ENCODE assay signal across 11 mouse cellular contexts in genomic region chr9:35122551-35123266, GRCm38 (mm10). TPM values are rescaled to one million over a fixed set of nuclear protein-coding genes. Genes with fewer than 3 reads are reported as not detected.
DNase-seq lines count a peak whose midpoint lies in the region; ATAC-seq and TF ChIP-seq lines count a peak whose summit lies in the region.
"Had no signal": no experiment of that assay in that cellular context is flagged by ENCODE, and none has a peak within 500 bp of the region (broad histone marks: within the 10 kb centered on the region; RNA-seq: fewer than 3 reads in every experiment).

No protein-coding gene starts in this region.

- peak overlapping the region; percentile 60 for H3K27ac ChIP-seq in heart, embryonic 15.5 days
- H3K27ac ChIP-seq in liver, postnatal 0 days (ENCODE audit: low read depth): peak overlapping the region; percentile 92
- no peak overlapping the region for H3K27ac ChIP-seq in midbrain, embryonic 15.5 days
- H3K27ac ChIP-seq: forebrain, embryonic 10.5 days had no signal

- TF ChIP-seq CTCF in liver, postnatal 0 days (IDR thresholded peaks at IDR 0.05; ENCODE audit: low read depth): no peak

- H3K9ac ChIP-seq in heart, embryonic 15.5 days: no peak overlapping the region
- H3K9ac ChIP-seq in liver, postnatal 0 days (replicated peaks): peak overlapping the region; percentile 42
- H3K9ac ChIP-seq in midbrain, embryonic 15.5 days: no peak overlapping the region

- peak; percentile 98 for TF ChIP-seq EP300 in liver, postnatal 0 days (IDR thresholded peaks at IDR 0.05; ENCODE audit: low read depth)

- H3K27me3 ChIP-seq in heart, embryonic 15.5 days: no peaks in the 10 kb centered on the region
- H3K27me3 ChIP-seq in liver, postnatal 0 days (ENCODE audit: insufficient read depth, low read length): no peaks in the 10 kb centered on the region
- H3K27me3 ChIP-seq in midbrain, embryonic 15.5 days (replicated peaks): no peaks in the 10 kb centered on the region

- H3K4me2 ChIP-seq in heart, embryonic 15.5 days: no peak overlapping the region
- peak overlapping the region; percentile 52 for H3K4me2 ChIP-seq in liver, postnatal 0 days (ENCODE audit: low read depth, low read length)
- no peak overlapping the region for H3K4me2 ChIP-seq in midbrain, embryonic 15.5 days

- H3K9me3 ChIP-seq in heart, embryonic 15.5 days (replicated peaks): no peaks in the 10 kb centered on the region
- H3K9me3 ChIP-seq in liver, postnatal 0 days (ENCODE audit: low read length): no peaks in the 10 kb centered on the region
- H3K9me3 ChIP-seq in midbrain, embryonic 15.5 days: no peaks in the 10 kb centered on the region
- H3K9me3 ChIP-seq: forebrain, embryonic 10.5 days had no signal

- H3K4me1 ChIP-seq in heart, embryonic 15.5 days (replicated peaks): peaks cover 22% of the 10 kb centered on the region
- H3K4me1 ChIP-seq in liver, postnatal 0 days (ENCODE audit: insufficient read depth): peaks cover 86% of the 10 kb centered on the region
- peaks cover 4% of the 10 kb centered on the region for H3K4me1 ChIP-seq in midbrain, embryonic 15.5 days

- DNase-seq in heart, adult 9 months (ENCODE audit: low spot score in 2 of 2): no peak
- peak; percentile 65 for DNase-seq in liver, postnatal 0 days
- no peak for DNase-seq in ovary, postnatal 36 days (ENCODE audit: low spot score)
- DNase-seq in cerebellum, postnatal 14 days: no peak
- DNase-seq: right cerebral cortex, postnatal 4 days had no signal

- H3K36me3 ChIP-seq in heart, embryonic 15.5 days: peaks cover 14% of the 10 kb centered on the region; the same call in 1 of the 2 replicates
- peaks cover 29% of the 10 kb centered on the region for H3K36me3 ChIP-seq in liver, postnatal 0 days (replicated peaks; ENCODE audit: insufficient read depth, low read length)
- H3K36me3 ChIP-seq in midbrain, embryonic 15.5 days (replicated peaks): peaks cover 6% of the 10 kb centered on the region; the same call in 1 of the 2 replicates

- H3K4me3 ChIP-seq in heart, embryonic 15.5 days: no peak overlapping the region
- no peak overlapping the region for H3K4me3 ChIP-seq in liver, postnatal 0 days (ENCODE audit: low read depth, low read length)
- H3K4me3 ChIP-seq in midbrain, embryonic 15.5 days: no peak overlapping the region
- H3K4me3 ChIP-seq: forebrain, embryonic 10.5 days had no signal

- WGBS in heart, embryonic 15.5 days: 71% methylated on average over 5 of the region's 5 CpGs
- WGBS in liver, postnatal 0 days (ENCODE audit: insufficient replicate concordance): 45% methylated on average over 5 of the region's 5 CpGs
- WGBS in midbrain, embryonic 15.5 days: 88% methylated on average over 5 of the region's 5 CpGs

- no peak for ATAC-seq in heart, embryonic 15.5 days (replicated peaks; ENCODE audit: insufficient number of reproducible peaks, insufficient read depth, low FRiP score, low read depth)
- ATAC-seq in CD4-positive, CD25-positive, alpha-beta regulatory T cell, adult 4 months: peak; percentile 51
- ATAC-seq in erythroblast, adult 5-6 weeks (replicated peaks; ENCODE audit: low FRiP score, poor library complexity, severe bottlenecking): peak; percentile 85
- ATAC-seq in liver, postnatal 0 days: peak; percentile 79
- ATAC-seq in midbrain, embryonic 15.5 days (replicated peaks): no peak
- ATAC-seq: hindbrain, embryonic 16.5 days had no signal

RNA-seq across cellular contexts. Expression of gene St3gal4, which starts 3.6 kb away (rescaled TPM):
- polyA plus RNA-seq in heart, embryonic 15.5 days (2015; fragmentation: Nextera tagmentation; extraction: Ambion mirVana): 22.3 and 23.0 TPM in 2 replicates
- polyA plus RNA-seq in CD4-positive, CD25-positive, alpha-beta regulatory T cell, adult 4 months (2017; shearing (Covaris generic)): 10 to 100 TPM; 16.8 to 22.5 TPM
- total RNA-seq in erythroblast, adult 5-6 weeks (2015; ENCODE audit: low replicate concordance): 8.6 and 18.6 TPM in 2 replicates
- 10.1 and 33.9 TPM in 2 replicates for total RNA-seq in erythroblast, adult 5-6 weeks (2017; ENCODE audit: low replicate concordance)
- polyA plus RNA-seq in liver, postnatal 0 days (2015; fragmentation: Nextera tagmentation; extraction: Ambion mirVana): 23.6 and 26.5 TPM in 2 replicates
- polyA plus RNA-seq in midbrain, embryonic 15.5 days (2015; fragmentation: Nextera tagmentation; extraction: Ambion mirVana): 13.0 and 14.3 TPM in 2 replicates

RNA-seq across cellular contexts. Expression of gene Dcps, which starts 53.2 kb away (rescaled TPM):
- 54.6 and 63.0 TPM in 2 replicates for polyA plus RNA-seq in heart, embryonic 15.5 days (2015; fragmentation: Nextera tagmentation; extraction: Ambion mirVana)
- 10 to 100 TPM; 70.6 to 90.4 TPM for polyA plus RNA-seq in CD4-positive, CD25-positive, alpha-beta regulatory T cell, adult 4 months (2017; shearing (Covaris generic))
- 6.1 and 7.5 TPM in 2 replicates for total RNA-seq in erythroblast, adult 5-6 weeks (2015; ENCODE audit: low replicate concordance)
- total RNA-seq in erythroblast, adult 5-6 weeks (2017; ENCODE audit: low replicate concordance): 7.4 and 8.3 TPM in 2 replicates
- 23.7 and 23.9 TPM in 2 replicates for polyA plus RNA-seq in liver, postnatal 0 days (2015; fragmentation: Nextera tagmentation; extraction: Ambion mirVana)
- polyA plus RNA-seq in midbrain, embryonic 15.5 days (2015; fragmentation: Nextera tagmentation; extraction: Ambion mirVana): 80.3 and 81.2 TPM in 2 replicates

Comparison
In these comparisons a context has a peak if more than half of its experiments do, and no peak if none do; other contexts are left out.
1. ATAC-seq: peak in CD4-positive, CD25-positive, alpha-beta regulatory T cell, adult 4 months (single experiment), erythroblast, adult 5-6 weeks (single experiment) and liver, postnatal 0 days (single experiment); none in heart, embryonic 15.5 days (single experiment) and midbrain, embryonic 15.5 days (single experiment).